Mouse (Mus musculus) neural tube, embryonic 14.5 days (tissue): ENCODE measurements around the gene Cacna2d4. TPM values are rescaled to one million over a fixed set of nuclear protein-coding genes. Genes with fewer than 3 reads are reported as not detected.

Source experiments
- ATAC-seq: fragments of 200-750 bp; cut with Nextera tagmentation; 2 replicates; pipeline ENCODE4 v1.8.0; 2017; ENCODE audit warnings: low read depth, mild to moderate bottlenecking, moderate TSS enrichment, moderate library complexity
- H3K27ac ChIP-seq: fragments of 300-500 bp; sonication (generic); 2 replicates; pipeline ENCODE4 v1.5.1; 2014; ENCODE audit warnings: low read depth, mild to moderate bottlenecking, control low read depth, low read length, moderate library complexity, mixed read lengths
- H3K27me3 ChIP-seq: fragments of 300-500 bp; sonication (generic); 2 replicates; pipeline ENCODE4 v1.6.1; 2014; ENCODE audit warnings: low read length; ENCODE audit not compliant: control insufficient read depth, insufficient read depth
- H3K36me3 ChIP-seq: fragments of 300-500 bp; sonication (generic); 2 replicates; pipeline ENCODE4 v1.6.1; 2014; ENCODE audit warnings: low read length, mixed read lengths; ENCODE audit not compliant: control insufficient read depth, insufficient read depth
- H3K4me1 ChIP-seq: fragments of 300-500 bp; sonication (generic); 2 replicates; pipeline ENCODE4 v1.6.1; 2014; ENCODE audit warnings: low read length; ENCODE audit not compliant: control insufficient read depth, insufficient read depth
- H3K4me2 ChIP-seq: fragments of 300-500 bp; sonication (generic); 2 replicates; pipeline ENCODE4 v1.6.1; 2014; ENCODE audit warnings: mild to moderate bottlenecking, low read depth, low read length, control low read depth
- H3K4me3 ChIP-seq: fragments of 300-500 bp; sonication (generic); 2 replicates; pipeline ENCODE4 v1.5.1; 2014; ENCODE audit warnings: low read depth, low read length, control low read depth, mixed read lengths
- H3K9ac ChIP-seq: fragments of 300-500 bp; sonication (generic); replicated peaks from 2 replicates; pipeline ENCODE4 v1.6.1; 2014; ENCODE audit warnings: low read depth, mild to moderate bottlenecking, control low read depth, low read length, mixed read lengths
- H3K9me3 ChIP-seq: fragments of 300-500 bp; sonication (generic); 2 replicates; pipeline ENCODE4 v1.6.1; 2016; ENCODE audit warnings: low read length; ENCODE audit not compliant: control insufficient read depth
- WGBS: fragments of 180-500 bp; shearing (Covaris S2); extraction: QIAGEN DNeasy Blood & Tissue Kit; methylation state at CpG from one replicate; pipeline ENCODE4 v1.1.7; 2014; 5-methylcytosine and 5-hydroxymethylcytosine counted together
- polyA plus RNA-seq: library from polyadenylated mRNA; unstranded; fragments of >200 nt; fragmentation: Nextera tagmentation; extraction: Ambion mirVana; gene quantifications from 2 replicates; pipeline ENCODE4 v1.2.1, GENCODE M21; 2014

The Cacna2d4 gene
- polyA plus RNA-seq, 1 experiment from 2014 or later: 0.19 TPM

- Histone ChIP-seq H3K36me3 (no peaks in the 10 kb centered on the region), H3K27me3 (no peaks in the 10 kb centered on the region), H3K9ac (no peak overlapping the region), H3K4me3 (no peak overlapping the region), H3K4me2 (no peak overlapping the region), H3K27ac (no peak overlapping the region), H3K9me3 (0 out of 2 replicates have a peak, but pooled peaks cover 2% of the 10 kb centered on the region), H3K4me1 (no peaks in the 10 kb centered on the region)
- ATAC-seq: no peak
- 88% methylated on average over 3 of the region's 3 CpGs for WGBS
Observed at GRCm38 (mm10) chr6:119248578-119248977, 12.3 kb downstream of the Cacna2d4 start.

DNA sequence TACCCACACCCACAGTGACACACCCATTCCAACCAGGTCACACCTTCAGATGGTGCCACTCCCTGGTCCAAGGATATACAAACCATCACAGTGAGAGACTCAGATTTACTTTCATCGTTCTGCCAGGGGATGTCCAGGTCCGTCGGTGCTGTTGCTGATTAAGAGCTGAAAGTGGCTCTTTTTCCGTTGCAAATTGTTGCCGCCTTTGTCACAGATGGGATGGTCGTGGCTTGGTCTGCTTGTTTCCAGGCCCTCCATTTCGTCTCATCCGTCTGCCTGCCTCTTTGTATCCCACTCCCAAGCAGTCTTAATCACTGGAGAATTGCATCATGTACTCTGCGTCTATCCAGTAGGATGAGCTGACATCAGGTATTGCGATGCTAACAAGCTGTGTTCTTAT is 13.4 kb downstream of the Cacna2d4 start:
- Histone ChIP-seq H3K27ac (no peak overlapping the region), H3K4me3 (no peak overlapping the region), H3K27me3 (no peaks in the 10 kb centered on the region), H3K9me3 (0 out of 2 replicates have a peak, but pooled peaks cover 2% of the 10 kb centered on the region), H3K36me3 (no peaks in the 10 kb centered on the region), H3K4me2 (no peak overlapping the region), H3K9ac (no peak overlapping the region), H3K4me1 (no peaks in the 10 kb centered on the region)
- ATAC-seq: no peak
- WGBS: 89% methylated on average over 10 of the region's 10 CpGs

DNA sequence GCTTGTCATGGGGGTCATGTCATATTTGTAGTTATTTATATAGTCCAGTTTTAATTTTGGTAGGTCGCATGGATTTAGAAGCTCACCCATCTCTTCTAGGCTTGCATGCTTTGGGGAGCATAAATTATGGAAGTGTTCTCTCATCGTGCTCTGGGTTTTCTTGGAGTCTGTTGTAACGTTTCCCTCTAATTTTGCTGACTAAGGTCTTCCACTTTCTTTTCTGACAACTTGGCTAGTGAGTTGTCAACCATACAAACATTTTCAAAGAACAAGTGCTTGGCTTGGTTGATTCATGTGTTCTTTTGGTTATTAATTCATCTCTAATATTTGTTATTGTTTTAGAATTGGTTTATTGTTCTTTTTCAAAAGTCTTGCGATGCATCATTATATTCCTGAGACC is 15.4 kb downstream of the Cacna2d4 start:
- 83% methylated on average over 4 of the region's 4 CpGs for WGBS
- no peak for ATAC-seq

GRCm38 (mm10) chr6:119276713-119277112 is 40.4 kb downstream of the Cacna2d4 start:
- no peak for ATAC-seq
- 82% methylated on average over 2 of the region's 2 CpGs for WGBS
- Histone ChIP-seq H3K27me3 (no peaks in the 10 kb centered on the region), H3K9me3 (no peaks in the 10 kb centered on the region), H3K4me2 (no peak overlapping the region), H3K9ac (no peak overlapping the region), H3K36me3 (no peaks in the 10 kb centered on the region), H3K4me3 (no peak overlapping the region), H3K27ac (no peak overlapping the region), H3K4me1 (no peaks in the 10 kb centered on the region)

More for the DNA sequence above, 15.4 kb downstream of the Cacna2d4 start:
- no peak overlapping the region for H3K4me3 ChIP-seq
- no peak overlapping the region for H3K9ac ChIP-seq
- H3K4me1 ChIP-seq: no peaks in the 10 kb centered on the region
- no peaks in the 10 kb centered on the region for H3K9me3 ChIP-seq
- H3K27ac ChIP-seq: no peak overlapping the region
- H3K4me2 ChIP-seq: no peak overlapping the region
- H3K36me3 ChIP-seq: no peaks in the 10 kb centered on the region
- no peaks in the 10 kb centered on the region for H3K27me3 ChIP-seq

- H3K9ac ChIP-seq: no peak overlapping the region
- H3K27me3 ChIP-seq: no peaks in the 10 kb centered on the region
- no peaks in the 10 kb centered on the region for H3K4me1 ChIP-seq
- no peak overlapping the region for H3K4me2 ChIP-seq
- no peaks in the 10 kb centered on the region for H3K36me3 ChIP-seq
- H3K27ac ChIP-seq: no peak overlapping the region
- ATAC-seq: no peak
- H3K9me3 ChIP-seq: no peaks in the 10 kb centered on the region
- WGBS: 71% methylated on average over 9 of the region's 9 CpGs
- no peak overlapping the region for H3K4me3 ChIP-seq
Observed at GRCm38 (mm10) chr6:119280761-119281160, 44.4 kb downstream of the Cacna2d4 start.

- Histone ChIP-seq H3K9me3 (no peaks in the 10 kb centered on the region), H3K4me3 (no peak overlapping the region), H3K36me3 (no peaks in the 10 kb centered on the region), H3K4me2 (no peak overlapping the region), H3K27ac (no peak overlapping the region), H3K4me1 (no peaks in the 10 kb centered on the region), H3K27me3 (no peaks in the 10 kb centered on the region), H3K9ac (no peak overlapping the region)
- ATAC-seq: no peak
- 92% methylated on average over 3 of the region's 3 CpGs for WGBS
Observed at GRCm38 (mm10) chr6:119301310-119301709, 65.0 kb downstream of the Cacna2d4 start.

DNA sequence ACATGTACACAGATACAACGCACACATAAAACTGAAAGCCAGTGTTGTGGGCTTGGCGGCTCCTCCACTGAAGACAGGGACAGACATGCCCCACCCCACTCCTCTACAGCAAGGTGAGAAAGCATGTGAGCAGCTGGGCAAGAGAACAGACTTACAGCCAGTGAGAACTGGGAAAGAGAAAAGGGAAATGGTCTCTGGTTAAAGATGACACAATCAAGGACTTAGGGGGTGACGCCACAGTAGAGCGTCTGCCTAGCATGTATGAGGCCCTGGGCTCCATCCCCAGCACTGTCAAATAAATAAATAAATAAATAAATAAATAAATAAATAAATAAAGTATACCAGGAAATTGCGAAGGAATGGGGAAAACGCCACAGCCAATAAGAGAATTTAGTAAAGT is 67.0 kb downstream of the Cacna2d4 start:
- no peak for ATAC-seq
- no peaks in the 10 kb centered on the region for H3K36me3 ChIP-seq
- WGBS: 93% methylated on average over 6 of the region's 6 CpGs

DNA sequence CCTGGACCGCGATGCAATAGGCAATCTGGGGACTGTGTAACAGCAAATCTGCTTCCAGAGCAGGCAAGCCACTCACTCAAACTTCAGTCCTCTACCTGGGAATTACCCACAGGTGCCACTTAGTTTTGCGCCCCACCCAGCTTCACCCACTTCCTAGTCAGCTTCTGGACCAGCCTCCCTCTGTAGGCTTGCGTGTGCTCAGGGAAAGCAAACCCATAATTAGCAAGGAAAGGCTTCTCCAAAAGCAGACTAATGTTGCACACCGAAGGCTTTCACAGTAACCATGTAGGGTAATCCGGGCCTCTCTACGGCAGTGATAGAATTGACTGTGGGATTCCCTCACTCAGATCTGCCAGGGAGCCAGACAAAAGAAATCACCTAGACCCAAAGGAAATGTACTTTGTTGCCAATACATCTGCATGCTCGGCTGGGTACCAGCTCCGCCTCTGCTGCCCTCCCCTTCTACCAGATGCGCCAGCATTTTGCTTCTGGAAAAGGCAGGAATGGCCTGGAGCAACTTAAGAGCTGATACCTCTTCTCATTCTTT is 71.6 kb downstream of the Cacna2d4 start:
- no peak for ATAC-seq
- Histone ChIP-seq H3K4me3 (no peak overlapping the region), H3K9me3 (no peaks in the 10 kb centered on the region), H3K27ac (no peak overlapping the region), H3K4me2 (no peak overlapping the region), H3K9ac (no peak overlapping the region), H3K27me3 (no peaks in the 10 kb centered on the region), H3K36me3 (no peaks in the 10 kb centered on the region), H3K4me1 (peaks cover under 1% of the 10 kb centered on the region; the same call in 1 of the 2 replicates)
- 52% methylated on average over 10 of the region's 10 CpGs for WGBS

More for the DNA sequence above, 67.0 kb downstream of the Cacna2d4 start:
- Histone ChIP-seq H3K9ac (no peak overlapping the region), H3K4me2 (no peak overlapping the region), H3K27me3 (no peaks in the 10 kb centered on the region), H3K4me1 (no peaks in the 10 kb centered on the region), H3K4me3 (no peak overlapping the region), H3K27ac (no peak overlapping the region), H3K9me3 (no peaks in the 10 kb centered on the region)

DNA sequence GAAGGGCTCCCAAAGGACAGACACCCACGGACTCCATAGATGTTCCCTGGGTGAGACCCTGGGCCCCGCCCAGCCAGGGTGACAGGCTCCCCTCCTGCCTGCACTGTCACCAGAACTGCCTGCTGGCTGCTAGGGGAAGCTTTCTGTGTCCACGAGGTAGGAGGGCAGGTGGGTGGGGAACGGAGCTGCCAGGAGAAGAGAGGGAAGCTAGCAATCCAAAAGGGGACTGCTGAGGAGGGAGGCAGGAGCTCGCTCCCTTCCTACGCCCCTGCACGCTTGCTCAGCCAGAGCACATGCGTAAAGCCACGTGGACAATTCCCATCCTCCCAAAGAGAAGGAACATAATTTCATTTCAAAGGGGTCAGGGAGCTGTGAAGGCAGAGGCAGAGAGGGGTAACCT is 73.8 kb downstream of the Cacna2d4 start:
- H3K36me3 ChIP-seq: no peaks in the 10 kb centered on the region
- no peaks in the 10 kb centered on the region for H3K27me3 ChIP-seq
- no peak overlapping the region for H3K4me3 ChIP-seq
- no peaks in the 10 kb centered on the region for H3K9me3 ChIP-seq
- ATAC-seq: no peak
- 60% methylated on average over 9 of the region's 9 CpGs for WGBS
- peaks cover 19% of the 10 kb centered on the region for H3K4me1 ChIP-seq
- no peak overlapping the region for H3K27ac ChIP-seq
- no peak overlapping the region for H3K9ac ChIP-seq
- no peak overlapping the region for H3K4me2 ChIP-seq
